Mouse (Mus musculus): Measurements from ENCODE around the gene Gm826. TPM values are rescaled to one million over a fixed set of nuclear protein-coding genes. Genes with fewer than 3 reads are reported as not detected.

Gm826 gene
- polyA plus RNA-seq, 1 experiment from 2014 or later: 0.38 TPM

GRCm38 (mm10) chr2:160318255-160318654 is 15.7 kb downstream of the Gm826 start:
- no peak for ATAC-seq (ENCODE audit: low FRiP score)
- H3K36me3 ChIP-seq (replicated peaks): no peaks in the 10 kb centered on the region
- 90% methylated on average over 4 of the region's 4 CpGs for WGBS
- no peak overlapping the region for H3K4me3 ChIP-seq (replicated peaks)
- no peaks in the 10 kb centered on the region for H3K9me3 ChIP-seq
- H3K27me3 ChIP-seq: no peaks in the 10 kb centered on the region
- H3K27ac ChIP-seq: no peak overlapping the region
- H3K9ac ChIP-seq: no peak overlapping the region
- H3K4me1 ChIP-seq: peaks cover 3% of the 10 kb centered on the region; the same call in 1 of the 2 replicates
- no peak overlapping the region for H3K4me2 ChIP-seq

GRCm38 (mm10) chr2:160313595-160314007 is 20.4 kb downstream of the Gm826 start:
- WGBS: 31% methylated on average over 12 of the region's 12 CpGs
- Histone ChIP-seq H3K36me3 (replicated peaks) (no peaks in the 10 kb centered on the region), H3K4me2 (no peak overlapping the region), H3K9me3 (no peaks in the 10 kb centered on the region), H3K4me1 (peaks cover 3% of the 10 kb centered on the region; the same call in 1 of the 2 replicates), H3K4me3 (replicated peaks) (no peak overlapping the region), H3K27ac (no peak overlapping the region), H3K9ac (0 out of 2 replicates have a peak overlapping the region, but pooled peaks have one; percentile 33), H3K27me3 (no peaks in the 10 kb centered on the region)
- no peak for ATAC-seq (ENCODE audit: low FRiP score)

GRCm38 (mm10) chr2:160305070-160305469 is 28.9 kb downstream of the Gm826 start:
- Histone ChIP-seq H3K27me3 (no peaks in the 10 kb centered on the region), H3K4me3 (replicated peaks) (no peak overlapping the region), H3K4me2 (no peak overlapping the region), H3K27ac (no peak overlapping the region), H3K9ac (no peak overlapping the region), H3K36me3 (replicated peaks) (no peaks in the 10 kb centered on the region), H3K4me1 (no peaks in the 10 kb centered on the region), H3K9me3 (no peaks in the 10 kb centered on the region)
- no peak for ATAC-seq (ENCODE audit: low FRiP score)
- WGBS: 87% methylated on average over 3 of the region's 3 CpGs

GRCm38 (mm10) chr2:160303992-160304391 is 30.0 kb downstream of the Gm826 start:
- no peak overlapping the region for H3K4me3 ChIP-seq (replicated peaks)
- H3K4me1 ChIP-seq: no peaks in the 10 kb centered on the region
- H3K4me2 ChIP-seq: no peak overlapping the region
- WGBS: 89% methylated on average over 2 of the region's 2 CpGs
- H3K9me3 ChIP-seq: no peaks in the 10 kb centered on the region
- no peak overlapping the region for H3K27ac ChIP-seq
- no peaks in the 10 kb centered on the region for H3K36me3 ChIP-seq (replicated peaks)
- no peak overlapping the region for H3K9ac ChIP-seq
- no peaks in the 10 kb centered on the region for H3K27me3 ChIP-seq
- ATAC-seq (ENCODE audit: low FRiP score): no peak

GRCm38 (mm10) chr2:160302013-160302412 is 31.9 kb downstream of the Gm826 start:
- no peaks in the 10 kb centered on the region for H3K27me3 ChIP-seq

GRCm38 (mm10) chr2:160298586-160298985 is 35.4 kb downstream of the Gm826 start:
- H3K27ac ChIP-seq: no peak overlapping the region
- H3K9me3 ChIP-seq: no peaks in the 10 kb centered on the region
- H3K36me3 ChIP-seq (replicated peaks): no peaks in the 10 kb centered on the region
- H3K4me1 ChIP-seq: no peaks in the 10 kb centered on the region
- no peak overlapping the region for H3K9ac ChIP-seq
- no peaks in the 10 kb centered on the region for H3K27me3 ChIP-seq
- no peak for ATAC-seq (ENCODE audit: low FRiP score)
- H3K4me3 ChIP-seq (replicated peaks): no peak overlapping the region
- H3K4me2 ChIP-seq: no peak overlapping the region

More at GRCm38 (mm10) chr2:160302013-160302412, 31.9 kb downstream of the Gm826 start:
- H3K9me3 ChIP-seq: no peaks in the 10 kb centered on the region
- no peak overlapping the region for H3K9ac ChIP-seq
- no peak for ATAC-seq (ENCODE audit: low FRiP score)
- no peaks in the 10 kb centered on the region for H3K36me3 ChIP-seq (replicated peaks)
- H3K4me1 ChIP-seq: no peaks in the 10 kb centered on the region
- H3K4me2 ChIP-seq: no peak overlapping the region
- no peak overlapping the region for H3K27ac ChIP-seq
- 75% methylated on average over 4 of the region's 4 CpGs for WGBS
- H3K4me3 ChIP-seq (replicated peaks): no peak overlapping the region

- Histone ChIP-seq H3K27me3 (no peaks in the 10 kb centered on the region), H3K9ac (no peak overlapping the region), H3K36me3 (replicated peaks) (no peaks in the 10 kb centered on the region), H3K4me2 (no peak overlapping the region), H3K4me3 (replicated peaks) (no peak overlapping the region), H3K9me3 (no peaks in the 10 kb centered on the region), H3K4me1 (no peaks in the 10 kb centered on the region), H3K27ac (no peak overlapping the region)
- no peak for ATAC-seq (ENCODE audit: low FRiP score)
- 79% methylated on average over 10 of the region's 10 CpGs for WGBS
Measured at GRCm38 (mm10) chr2:160288538-160289151, 45.3 kb downstream of the Gm826 start.

GRCm38 (mm10) chr2:160275959-160276657 is 57.9 kb downstream of the Gm826 start:
- ATAC-seq (ENCODE audit: low FRiP score): no peak
- WGBS: 86% methylated on average over 5 of the region's 5 CpGs
- Histone ChIP-seq H3K9me3 (no peaks in the 10 kb centered on the region), H3K27me3 (no peaks in the 10 kb centered on the region), H3K4me2 (no peak overlapping the region), H3K27ac (no peak overlapping the region), H3K4me3 (replicated peaks) (no peak overlapping the region), H3K36me3 (replicated peaks) (no peaks in the 10 kb centered on the region), H3K9ac (no peak overlapping the region), H3K4me1 (no peaks in the 10 kb centered on the region)

- Histone ChIP-seq H3K27ac (no peak overlapping the region), H3K9me3 (no peaks in the 10 kb centered on the region), H3K4me2 (no peak overlapping the region), H3K9ac (no peak overlapping the region), H3K36me3 (replicated peaks) (no peaks in the 10 kb centered on the region), H3K4me1 (no peaks in the 10 kb centered on the region), H3K4me3 (replicated peaks) (no peak overlapping the region), H3K27me3 (no peaks in the 10 kb centered on the region)
- 95% methylated on average over 11 of the region's 11 CpGs for WGBS
- no peak for ATAC-seq (ENCODE audit: low FRiP score)
Measured at GRCm38 (mm10) chr2:160267828-160268453, 66.0 kb downstream of the Gm826 start.

- Histone ChIP-seq H3K9me3 (no peaks in the 10 kb centered on the region), H3K4me2 (no peak overlapping the region), H3K4me3 (replicated peaks) (no peak overlapping the region), H3K9ac (no peak overlapping the region), H3K36me3 (replicated peaks) (no peaks in the 10 kb centered on the region), H3K27me3 (no peaks in the 10 kb centered on the region), H3K4me1 (no peaks in the 10 kb centered on the region), H3K27ac (no peak overlapping the region)
- ATAC-seq (ENCODE audit: low FRiP score): no peak
- 86% methylated on average over 8 of the region's 8 CpGs for WGBS
Measured at GRCm38 (mm10) chr2:160263861-160264260, 70.1 kb downstream of the Gm826 start.

- Histone ChIP-seq H3K4me1 (no peaks in the 10 kb centered on the region), H3K9ac (no peak overlapping the region), H3K27me3 (no peaks in the 10 kb centered on the region), H3K4me2 (no peak overlapping the region), H3K9me3 (no peaks in the 10 kb centered on the region), H3K27ac (no peak overlapping the region), H3K36me3 (replicated peaks) (no peaks in the 10 kb centered on the region), H3K4me3 (replicated peaks) (no peak overlapping the region)
- 87% methylated on average over 3 of the region's 3 CpGs for WGBS
- no peak for ATAC-seq (ENCODE audit: low FRiP score)
Measured at GRCm38 (mm10) chr2:160261538-160261937, 72.4 kb downstream of the Gm826 start.

Data from forebrain, embryonic 12.5 days (tissue).